Mouse (Mus musculus) midbrain, embryonic 14.5 days (tissue): Measurements from ENCODE around the gene Rab3b. TPM values are rescaled to one million over a fixed set of nuclear protein-coding genes. Genes with fewer than 3 reads are reported as not detected.

Experiments
- ATAC-seq: fragments of 200-750 bp; cut with Nextera tagmentation; 2 replicates; pipeline ENCODE4 v1.8.0; 2017; ENCODE audit warnings: moderate number of reproducible peaks, moderate library complexity; ENCODE audit not compliant: low FRiP score, low TSS enrichment
- DNase-seq: peaks from one replicate; pipeline ENCODE4 v3.0.0-alpha.2; 2015
- H3K27ac ChIP-seq: fragments of 300-500 bp; sonication (generic); replicated peaks from 2 replicates; pipeline ENCODE4 v1.5.1; 2014; ENCODE audit warnings: mild to moderate bottlenecking, low read depth, low read length, moderate library complexity
- H3K27me3 ChIP-seq: fragments of 300-500 bp; sonication (generic); 2 replicates; pipeline ENCODE4 v1.6.1; 2014; ENCODE audit warnings: low read length, control low read depth, mixed read lengths; ENCODE audit not compliant: control insufficient read depth, insufficient read depth
- H3K36me3 ChIP-seq: fragments of 300-500 bp; sonication (generic); 2 replicates; pipeline ENCODE4 v1.6.1; 2014; ENCODE audit warnings: low read length, control low read depth; ENCODE audit not compliant: control insufficient read depth, insufficient read depth
- H3K4me1 ChIP-seq: fragments of 300-500 bp; sonication (generic); 2 replicates; pipeline ENCODE4 v1.6.1; 2014; ENCODE audit warnings: mild to moderate bottlenecking, antibody characterized with exemption, low read length, control low read depth; ENCODE audit not compliant: control insufficient read depth, insufficient read depth
- H3K4me2 ChIP-seq: fragments of 300-500 bp; sonication (generic); 2 replicates; pipeline ENCODE4 v1.6.1; 2014; ENCODE audit warnings: mild to moderate bottlenecking, low read length, moderate library complexity
- H3K4me3 ChIP-seq: fragments of 300-500 bp; sonication (generic); replicated peaks from 2 replicates; pipeline ENCODE4 v1.5.1; 2014; ENCODE audit warnings: low read depth, low read length
- H3K9ac ChIP-seq: fragments of 300-500 bp; sonication (generic); replicated peaks from 2 replicates; pipeline ENCODE4 v1.6.1; 2014; ENCODE audit warnings: mild to moderate bottlenecking, low read length, moderate library complexity
- H3K9me3 ChIP-seq: fragments of 300-500 bp; sonication (generic); 2 replicates; pipeline ENCODE4 v1.6.1; 2016; ENCODE audit warnings: low read length, control low read depth, mixed read lengths; ENCODE audit not compliant: control insufficient read depth
- WGBS: fragments of 180-500 bp; shearing (Covaris S2); extraction: QIAGEN DNeasy Blood & Tissue Kit; methylation state at CpG from one replicate; pipeline ENCODE4 v1.1.7; 2014; 5-methylcytosine and 5-hydroxymethylcytosine counted together
- polyA plus RNA-seq: library from polyadenylated mRNA; unstranded; fragments of >200 nt; fragmentation: Nextera tagmentation; extraction: Ambion mirVana; gene quantifications from 2 replicates; pipeline ENCODE4 v1.2.1, GENCODE M21; 2014

The Rab3b gene
- polyA plus RNA-seq, 1 experiment from 2014 or later = 110 TPM

DNA sequence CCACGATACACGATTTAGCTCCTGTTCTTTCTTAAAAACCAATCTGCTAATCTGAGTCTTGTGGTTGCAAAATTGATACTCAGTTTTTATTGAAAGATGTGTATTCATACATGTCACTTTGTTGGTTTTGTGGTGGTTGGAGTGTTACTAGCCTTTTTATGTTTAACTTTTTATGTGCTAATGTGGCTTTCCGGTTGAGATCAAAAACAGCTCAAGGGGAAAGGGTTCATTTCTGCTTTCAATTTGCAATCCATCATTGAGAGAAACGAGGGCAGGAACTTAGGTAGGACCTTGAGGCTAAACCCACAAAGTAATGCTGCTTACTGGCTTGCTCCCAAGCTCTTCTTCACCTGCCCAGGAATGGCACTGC lies 108.6 kb downstream of the Rab3b start:
- ATAC-seq (no peak), DNase-seq (no peak)
- H3K9me3 ChIP-seq = no peaks in the 10 kb centered on the region
- WGBS = 87% methylated on average over 4 of the region's 4 CpGs
- no peaks in the 10 kb centered on the region for H3K36me3 ChIP-seq
- H3K4me3 ChIP-seq = no peak overlapping the region
- no peak overlapping the region for H3K27ac ChIP-seq
- H3K27me3 ChIP-seq = no peaks in the 10 kb centered on the region
- no peak overlapping the region for H3K4me2 ChIP-seq
- no peak overlapping the region for H3K9ac ChIP-seq
- H3K4me1 ChIP-seq = no peaks in the 10 kb centered on the region

DNA sequence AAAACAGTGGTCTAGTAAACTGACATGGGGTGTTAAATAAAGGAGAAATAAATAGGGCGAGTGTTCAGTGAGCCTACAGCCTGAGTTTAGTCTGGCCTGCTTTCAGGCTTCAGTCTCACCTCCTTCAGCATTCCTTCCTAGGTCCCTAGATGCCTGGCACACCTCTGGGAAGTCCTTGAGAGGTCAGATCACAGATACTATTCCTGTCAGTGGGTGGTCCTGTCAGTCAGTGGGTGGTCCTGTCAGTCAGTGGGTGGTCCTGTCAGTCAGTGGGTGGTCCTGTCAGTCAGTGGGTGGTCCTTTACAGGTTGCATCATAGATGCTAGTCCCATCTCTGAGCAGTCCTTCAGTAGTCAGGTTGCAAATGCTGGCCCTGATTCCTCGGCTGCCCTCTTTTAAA lies 110.6 kb downstream of the Rab3b start:
- Histone ChIP-seq H3K36me3 (no peaks in the 10 kb centered on the region), H3K27ac (no peak overlapping the region), H3K9me3 (no peaks in the 10 kb centered on the region), H3K4me3 (no peak overlapping the region), H3K4me2 (no peak overlapping the region), H3K4me1 (no peaks in the 10 kb centered on the region), H3K27me3 (no peaks in the 10 kb centered on the region), H3K9ac (no peak overlapping the region)
- WGBS = 64% methylated on average over 2 of the region's 2 CpGs
- ATAC-seq = no peak
- DNase-seq = no peak

DNA sequence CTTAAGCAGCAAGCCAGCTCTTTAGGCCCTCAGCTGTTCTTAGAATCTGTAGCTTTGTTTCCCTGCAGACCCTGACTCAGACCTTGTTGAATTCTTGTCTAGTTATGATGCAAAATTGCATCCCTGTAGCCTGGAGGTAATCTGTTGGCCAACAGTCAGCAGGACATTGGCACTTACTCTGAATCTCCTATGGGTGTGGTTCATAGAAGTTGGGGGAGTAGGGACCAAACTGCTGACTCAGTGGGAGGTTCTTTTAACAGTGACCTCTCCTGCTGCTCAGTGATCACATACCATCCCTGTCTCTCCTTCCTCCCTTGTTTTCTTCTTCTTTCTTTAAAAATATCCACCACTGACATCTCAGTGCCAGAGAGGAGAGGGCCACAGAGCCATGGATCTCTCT lies 111.2 kb downstream of the Rab3b start:
- Histone ChIP-seq H3K4me1 (no peaks in the 10 kb centered on the region), H3K27ac (no peak overlapping the region), H3K36me3 (no peaks in the 10 kb centered on the region), H3K27me3 (no peaks in the 10 kb centered on the region), H3K9me3 (no peaks in the 10 kb centered on the region), H3K9ac (no peak overlapping the region), H3K4me2 (no peak overlapping the region), H3K4me3 (no peak overlapping the region)
- ATAC-seq = no peak
- no peak for DNase-seq

DNA sequence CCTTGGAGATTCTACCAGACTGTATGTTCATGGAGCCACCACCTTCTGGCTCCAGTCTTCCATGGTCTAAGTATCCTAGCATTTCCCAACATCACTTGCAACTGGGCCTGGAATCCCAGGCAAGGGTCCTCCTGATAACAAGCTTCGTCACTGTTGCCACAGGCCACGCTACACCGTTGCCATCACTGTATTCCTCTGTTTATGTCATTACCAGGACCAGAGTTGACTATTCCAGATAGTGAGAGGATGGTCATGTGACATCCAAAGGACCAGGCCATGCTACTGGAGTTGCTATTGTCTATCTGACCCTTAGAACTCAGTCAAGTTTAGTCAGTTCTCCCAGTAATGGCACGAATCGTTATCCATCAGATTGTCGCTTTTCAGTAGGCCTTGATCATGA lies 111.7 kb downstream of the Rab3b start:
- DNase-seq (no peak), ATAC-seq (no peak)
- 93% methylated on average over 6 of the region's 6 CpGs for WGBS

DNA sequence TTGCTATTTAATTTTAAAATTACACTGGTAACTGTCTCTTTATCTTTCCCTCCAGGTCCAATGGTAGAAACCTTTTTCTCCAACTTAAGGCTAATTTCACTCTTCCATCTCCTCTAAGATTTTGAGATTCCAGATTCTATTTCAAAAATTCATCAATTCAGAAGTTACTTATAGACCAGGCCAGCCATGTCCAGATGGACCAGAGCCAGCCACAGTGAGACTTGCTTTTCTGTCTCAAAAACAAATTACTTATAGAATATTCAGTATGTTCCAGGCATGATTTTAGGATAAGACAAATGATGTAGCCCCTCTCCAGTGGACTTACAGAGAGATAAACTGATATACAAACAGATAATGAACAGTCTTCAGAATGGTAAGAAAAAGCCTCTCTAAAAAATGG lies 112.9 kb downstream of the Rab3b start:
- Histone ChIP-seq H3K36me3 (no peaks in the 10 kb centered on the region), H3K27ac (no peak overlapping the region), H3K4me1 (no peaks in the 10 kb centered on the region), H3K27me3 (no peaks in the 10 kb centered on the region), H3K4me3 (no peak overlapping the region), H3K9me3 (no peaks in the 10 kb centered on the region), H3K9ac (no peak overlapping the region), H3K4me2 (no peak overlapping the region)
- DNase-seq (no peak), ATAC-seq (no peak)

More for the DNA sequence above, 111.7 kb downstream of the Rab3b start:
- no peaks in the 10 kb centered on the region for H3K36me3 ChIP-seq
- H3K4me3 ChIP-seq = no peak overlapping the region
- no peaks in the 10 kb centered on the region for H3K27me3 ChIP-seq
- no peak overlapping the region for H3K27ac ChIP-seq
- no peak overlapping the region for H3K4me2 ChIP-seq
- no peaks in the 10 kb centered on the region for H3K9me3 ChIP-seq
- H3K4me1 ChIP-seq = no peaks in the 10 kb centered on the region
- H3K9ac ChIP-seq = no peak overlapping the region

Other genes starting within 250 kb of the Rab3b start
- 1.1 and 4.0 TPM in 2 replicates for gene 3110021N24Rik, start 159.4 kb upstream of the Rab3b start, polyA plus RNA-seq
- gene Zfyve9, start 98.3 kb upstream of the Rab3b start, polyA plus RNA-seq = 7.9 and 13.6 TPM in 2 replicates
- 243 and 255 TPM in 2 replicates for gene Btf3l4, start 45.4 kb upstream of the Rab3b start, polyA plus RNA-seq
- gene Txndc12, start 44.5 kb upstream of the Rab3b start, polyA plus RNA-seq = 72.8 and 79.0 TPM in 2 replicates
- 24.4 and 27.6 TPM in 2 replicates for gene Kti12, start 31.3 kb upstream of the Rab3b start, polyA plus RNA-seq
- 1.8 and 2.2 TPM in 2 replicates for gene A730015C16Rik, start 30.4 kb upstream of the Rab3b start, polyA plus RNA-seq
- gene Nrd1, start 121.6 kb downstream of the Rab3b start, polyA plus RNA-seq = 57.0 and 71.8 TPM in 2 replicates